Mouse (Mus musculus) hindbrain, embryonic 12.5 days (tissue): Measurements from ENCODE around the gene Txndc11. TPM values are rescaled to one million over a fixed set of nuclear protein-coding genes. Genes with fewer than 3 reads are reported as not detected.
"Not testable (repeated sequence)": the region's sequence is repeated elsewhere in the genome, so short reads cannot be mapped to it uniquely, and the experiment has no call there.

Experiments
- ATAC-seq: fragments of 200-750 bp; cut with Nextera tagmentation; 2 replicates; pipeline ENCODE4 v1.8.0; 2017; ENCODE audit warnings: moderate TSS enrichment; ENCODE audit not compliant: low FRiP score
- H3K27ac ChIP-seq: fragments of 300-500 bp; sonication (generic); 2 replicates; pipeline ENCODE4 v1.5.1; 2016; ENCODE audit warnings: mild to moderate bottlenecking
- H3K27me3 ChIP-seq: fragments of 300-500 bp; sonication (generic); 2 replicates; pipeline ENCODE4 v1.6.1; 2016; ENCODE audit warnings: mild to moderate bottlenecking
- H3K36me3 ChIP-seq: fragments of 300-500 bp; sonication (generic); 2 replicates; pipeline ENCODE4 v1.6.1; 2016; ENCODE audit warnings: mild to moderate bottlenecking
- H3K4me1 ChIP-seq: fragments of 300-500 bp; sonication (generic); 2 replicates; pipeline ENCODE4 v1.6.1; 2016
- H3K4me2 ChIP-seq: fragments of 300-500 bp; sonication (generic); replicated peaks from 2 replicates; pipeline ENCODE4 v1.6.1; 2016; ENCODE audit warnings: mild to moderate bottlenecking
- H3K4me3 ChIP-seq: fragments of 300-500 bp; sonication (generic); 2 replicates; pipeline ENCODE4 v1.5.1; 2016; ENCODE audit warnings: mild to moderate bottlenecking
- H3K9ac ChIP-seq: fragments of 300-500 bp; sonication (generic); 2 replicates; pipeline ENCODE4 v1.6.1; 2016; ENCODE audit warnings: mild to moderate bottlenecking, moderate library complexity
- H3K9me3 ChIP-seq: fragments of 300-500 bp; sonication (generic); replicated peaks from 2 replicates; pipeline ENCODE4 v1.6.1; 2016; ENCODE audit warnings: mild to moderate bottlenecking
- WGBS: fragments of 180-500 bp; shearing (Covaris S2); methylation state at CpG from one replicate; pipeline ENCODE4 v1.1.7; 2016; 5-methylcytosine and 5-hydroxymethylcytosine counted together
- polyA plus RNA-seq: library from polyadenylated mRNA; unstranded; fragments of >200 nt; fragmentation: Nextera tagmentation; extraction: Ambion mirVana; gene quantifications from 2 replicates; pipeline ENCODE4 v1.2.1, GENCODE M21; 2016

The Txndc11 gene
- polyA plus RNA-seq, 1 experiment from 2014 or later: 34.6 TPM

DNA sequence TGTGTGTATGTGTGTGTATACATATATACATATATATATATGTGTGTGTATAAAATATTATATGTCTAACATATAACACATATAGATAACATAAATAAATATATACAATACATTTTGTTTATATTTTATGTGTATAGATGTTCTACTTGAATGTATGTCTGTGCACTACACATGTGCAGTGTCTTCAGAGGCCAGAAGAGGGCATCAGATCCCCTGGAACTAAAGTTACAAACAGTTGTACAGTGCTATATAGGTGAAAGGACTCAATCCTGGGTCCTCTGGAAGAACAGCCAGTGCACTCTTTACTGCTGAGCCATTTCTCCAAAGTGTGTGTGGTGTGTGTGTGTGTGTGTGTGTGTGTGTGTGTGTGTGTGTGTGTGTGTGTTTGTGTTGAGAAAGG lies 20.1 kb upstream of the Txndc11 start:
- H3K27me3 ChIP-seq: no peaks in the 10 kb centered on the region
- H3K4me1 ChIP-seq: no peaks in the 10 kb centered on the region
- peaks cover 64% of the 10 kb centered on the region for H3K36me3 ChIP-seq
- H3K27ac ChIP-seq: no peak overlapping the region
- H3K4me3 ChIP-seq: no peak overlapping the region
- no peak overlapping the region for H3K4me2 ChIP-seq
- no peaks in the 10 kb centered on the region for H3K9me3 ChIP-seq
- no peak for ATAC-seq
- no peak overlapping the region for H3K9ac ChIP-seq

DNA sequence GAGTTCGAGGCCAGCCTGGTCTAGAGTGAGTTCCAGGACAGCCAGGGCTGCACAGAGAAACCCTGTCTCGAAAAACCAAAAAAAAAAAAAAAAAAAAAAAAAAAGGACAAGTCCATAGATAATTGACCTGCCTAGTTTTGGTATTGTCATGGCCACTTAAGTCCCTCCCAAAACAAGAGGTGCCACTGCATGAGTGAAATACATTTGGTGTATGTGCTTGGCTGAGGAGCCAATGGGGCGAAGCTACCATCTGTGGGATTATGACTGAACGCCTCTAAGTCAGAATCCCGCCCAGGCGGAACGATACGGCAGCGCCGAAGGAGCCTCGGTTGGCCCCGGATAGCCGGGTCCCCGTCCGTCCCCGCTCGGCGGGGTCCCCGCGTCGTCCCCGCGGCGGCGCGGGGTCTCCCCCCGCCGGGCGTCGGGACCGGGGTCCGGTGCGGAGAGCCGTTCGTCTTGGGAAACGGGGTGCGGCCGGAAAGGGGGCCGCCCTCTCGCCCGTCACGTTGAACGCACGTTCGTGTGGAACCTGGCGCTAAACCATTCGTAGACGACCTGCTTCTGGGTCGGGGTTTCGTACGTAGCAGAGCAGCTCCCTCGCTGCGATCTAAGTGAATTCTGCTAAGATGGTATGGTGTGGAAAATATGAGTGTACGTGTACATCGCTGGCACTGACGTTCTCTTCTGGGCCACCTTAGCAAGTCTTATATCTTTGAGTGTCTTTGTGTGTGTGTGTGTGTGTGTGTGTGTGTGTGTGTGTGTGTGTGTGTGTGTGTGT lies 9.4 kb upstream of the Txndc11 start:
- peaks cover 63% of the 10 kb centered on the region for H3K36me3 ChIP-seq
- H3K4me3 ChIP-seq, ATAC-seq, H3K4me2 ChIP-seq, H3K27me3 ChIP-seq, H3K4me1 ChIP-seq, H3K27ac ChIP-seq, H3K9me3 ChIP-seq, H3K9ac ChIP-seq: not testable (repeated sequence)
- 18% methylated on average over 56 of the region's 56 CpGs for WGBS

DNA sequence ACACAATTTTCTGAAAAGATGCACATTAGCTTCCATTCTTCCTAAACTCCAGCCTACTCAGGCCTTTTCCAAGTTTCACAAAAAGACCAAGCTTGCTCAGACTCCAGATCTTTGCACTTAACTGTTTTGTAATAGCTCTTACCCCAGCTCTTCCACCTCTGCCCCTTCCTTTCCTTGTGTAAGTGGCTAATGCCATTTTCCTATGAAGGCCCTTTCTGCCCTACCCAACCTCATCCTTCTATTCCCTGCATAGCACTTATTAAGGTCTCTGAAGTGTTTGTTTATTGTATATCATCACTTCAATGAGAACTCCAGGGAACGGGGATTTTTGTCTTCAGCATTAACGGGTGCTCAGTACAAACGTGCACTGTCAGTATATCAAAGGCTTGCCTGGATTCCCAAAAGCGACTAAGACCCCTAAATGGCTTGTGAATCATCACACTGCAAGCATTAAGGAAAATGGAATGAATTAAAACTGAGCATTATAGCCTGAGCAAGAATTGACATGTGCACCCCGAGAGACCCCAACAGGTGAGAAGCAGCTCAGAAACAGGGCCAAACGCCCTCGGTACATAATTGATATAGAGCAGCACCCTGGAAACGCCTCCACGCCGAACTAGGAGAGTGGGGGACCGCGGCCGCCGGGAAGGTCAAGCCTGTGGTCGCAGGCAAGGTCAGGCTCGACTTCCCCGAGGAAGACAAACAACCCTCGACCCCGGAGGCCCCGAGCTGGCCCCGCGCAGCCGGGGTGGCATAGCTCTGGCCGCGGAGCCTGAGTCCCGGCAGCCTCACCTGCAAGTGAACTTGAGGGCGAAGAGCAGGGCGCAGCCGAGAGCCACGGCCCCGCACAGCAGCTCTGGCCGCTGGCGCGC lies 738 bp downstream of the Txndc11 start:
- H3K9ac ChIP-seq: peak overlapping the region; percentile 92
- ATAC-seq: no peak; the same call in 1 of the 2 replicates
- H3K36me3 ChIP-seq: peaks cover 18% of the 10 kb centered on the region
- under 1% methylated on average over 28 of the region's 34 CpGs for WGBS
- H3K4me1 ChIP-seq: peaks cover 29% of the 10 kb centered on the region
- peak overlapping the region; percentile 76 for H3K4me2 ChIP-seq
- H3K4me3 ChIP-seq: peak overlapping the region; percentile 87
- no peaks in the 10 kb centered on the region for H3K27me3 ChIP-seq
- H3K27ac ChIP-seq: peak overlapping the region; percentile 89
- H3K9me3 ChIP-seq: no peaks in the 10 kb centered on the region

DNA sequence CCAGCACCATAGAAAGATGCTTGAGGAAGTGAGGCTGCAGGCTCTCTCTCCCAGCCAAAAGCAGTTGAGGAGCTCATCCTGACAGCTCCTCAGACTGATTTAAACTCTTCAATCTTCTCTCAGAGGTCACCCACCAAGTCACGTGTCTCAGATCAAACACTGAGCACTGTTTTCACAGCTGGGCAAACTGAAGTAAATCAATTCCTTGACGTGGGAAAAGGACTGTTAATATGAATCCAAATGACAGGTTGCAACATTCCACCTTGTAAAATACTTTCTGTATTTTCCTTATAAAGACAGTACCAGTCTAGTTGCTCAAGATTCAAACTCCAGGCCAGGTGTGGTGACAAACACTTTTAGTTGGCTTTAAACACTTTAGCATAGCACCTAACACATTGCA lies 1.6 kb downstream of the Txndc11 start:
- Histone ChIP-seq H3K4me1 (peaks cover 29% of the 10 kb centered on the region), H3K9ac (no peak overlapping the region; the same call in 1 of the 2 replicates), H3K27ac (no peak overlapping the region), H3K9me3 (no peaks in the 10 kb centered on the region), H3K4me3 (peak overlapping the region; percentile 87), H3K36me3 (peaks cover 21% of the 10 kb centered on the region), H3K27me3 (no peaks in the 10 kb centered on the region), H3K4me2 (peak overlapping the region; percentile 76)
- 26% methylated on average over 2 of the region's 2 CpGs for WGBS
- ATAC-seq: no peak

DNA sequence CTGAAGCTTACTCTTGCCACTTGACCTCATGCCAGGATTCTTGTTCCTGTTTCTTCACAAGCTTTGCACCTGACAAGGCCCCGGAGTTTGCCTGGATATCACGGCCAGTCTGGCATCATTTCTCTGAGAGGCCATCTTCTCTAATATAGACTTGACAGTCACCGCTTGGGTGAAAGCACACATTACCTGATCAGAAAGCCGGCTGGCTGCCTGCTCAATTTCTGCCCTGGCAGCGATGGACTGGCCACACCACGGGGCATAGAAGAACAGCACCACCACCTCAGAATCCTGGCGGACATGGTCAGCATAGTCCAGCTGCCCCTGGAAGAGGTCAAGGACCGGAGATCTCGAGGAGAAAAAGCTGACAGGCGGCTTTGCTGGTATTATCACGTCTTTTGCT lies 6.1 kb downstream of the Txndc11 start:
- no peak for ATAC-seq

DNA sequence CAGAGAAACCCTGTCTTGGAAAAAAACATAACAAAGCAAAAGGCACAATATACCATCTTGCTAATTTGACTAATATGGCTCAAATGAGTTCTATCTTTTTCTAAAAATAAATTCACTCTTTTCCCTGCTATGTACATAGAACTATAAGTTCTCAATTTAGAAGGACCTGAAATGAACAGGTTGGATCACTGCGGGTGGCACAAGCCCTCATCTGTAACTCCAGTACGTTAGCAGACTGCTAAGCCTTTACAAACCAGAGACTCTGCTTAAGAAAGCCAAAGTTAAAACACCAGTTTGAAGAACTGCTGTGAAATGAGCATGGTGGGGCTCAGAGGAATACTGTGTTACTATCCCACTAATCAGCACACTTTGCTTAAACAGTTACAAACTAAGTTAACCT lies 9.1 kb downstream of the Txndc11 start:
- no peak overlapping the region for H3K27ac ChIP-seq
- no peaks in the 10 kb centered on the region for H3K4me1 ChIP-seq
- no peak overlapping the region for H3K4me2 ChIP-seq
- H3K36me3 ChIP-seq: peaks cover 37% of the 10 kb centered on the region
- no peaks in the 10 kb centered on the region for H3K9me3 ChIP-seq
- no peak overlapping the region for H3K4me3 ChIP-seq
- no peak for ATAC-seq
- 91% methylated on average over 2 of the region's 2 CpGs for WGBS
- no peaks in the 10 kb centered on the region for H3K27me3 ChIP-seq
- H3K9ac ChIP-seq: no peak overlapping the region

More for the DNA sequence above, 6.1 kb downstream of the Txndc11 start:
- no peaks in the 10 kb centered on the region for H3K9me3 ChIP-seq
- H3K36me3 ChIP-seq: peaks cover 28% of the 10 kb centered on the region
- H3K4me3 ChIP-seq: no peak overlapping the region
- H3K27me3 ChIP-seq: no peaks in the 10 kb centered on the region
- no peak overlapping the region for H3K27ac ChIP-seq
- WGBS: 93% methylated on average over 11 of the region's 11 CpGs
- H3K9ac ChIP-seq: no peak overlapping the region
- H3K4me1 ChIP-seq: peaks cover 16% of the 10 kb centered on the region
- no peak overlapping the region for H3K4me2 ChIP-seq

DNA sequence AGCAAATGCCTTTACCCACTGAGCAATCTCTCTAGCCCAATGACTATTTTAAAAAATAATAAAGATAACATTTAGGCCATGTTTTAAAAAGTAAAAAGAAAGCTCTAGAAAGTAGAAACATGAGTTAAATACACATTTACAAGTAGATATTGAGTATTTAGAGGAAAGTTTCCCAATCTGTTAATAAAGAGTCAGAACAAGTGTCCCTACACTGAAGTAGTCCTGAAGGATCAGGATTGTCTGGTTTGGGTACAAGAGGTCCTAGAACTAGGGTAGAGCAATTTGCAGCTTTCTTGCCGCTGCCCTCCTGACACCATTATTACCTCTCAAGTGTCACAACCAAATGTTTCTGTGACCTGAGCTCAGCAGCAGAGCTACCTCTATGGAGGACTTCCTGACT lies 10.3 kb downstream of the Txndc11 start:
- no peak overlapping the region for H3K27ac ChIP-seq
- no peaks in the 10 kb centered on the region for H3K27me3 ChIP-seq
- 87% methylated on average over 1 of the region's 1 CpGs for WGBS
- H3K4me3 ChIP-seq: no peak overlapping the region
- ATAC-seq: no peak
- H3K9ac ChIP-seq: no peak overlapping the region
- H3K9me3 ChIP-seq: no peaks in the 10 kb centered on the region
- H3K4me2 ChIP-seq: no peak overlapping the region
- H3K36me3 ChIP-seq: peaks cover 48% of the 10 kb centered on the region
- no peaks in the 10 kb centered on the region for H3K4me1 ChIP-seq

DNA sequence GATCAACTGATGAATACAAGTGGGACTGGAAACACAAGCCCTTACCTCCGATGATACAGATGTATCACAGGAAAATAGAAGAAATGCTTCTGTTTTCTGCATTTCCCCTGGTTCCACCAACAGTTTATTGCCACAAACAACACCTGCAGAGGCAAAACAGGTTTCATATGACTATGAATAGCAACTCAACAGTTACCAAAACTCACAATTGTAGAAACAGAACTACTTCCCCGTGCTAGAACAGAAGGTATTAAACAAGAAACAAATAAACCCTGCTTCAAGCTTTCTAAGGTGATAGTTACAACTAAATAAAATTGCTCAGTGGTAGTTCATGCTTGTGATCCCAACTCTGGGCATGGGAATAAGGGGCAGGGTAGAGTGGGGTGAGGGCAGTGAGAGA lies 11.8 kb downstream of the Txndc11 start:
- 93% methylated on average over 2 of the region's 2 CpGs for WGBS
- no peak for ATAC-seq
- H3K36me3 ChIP-seq: peaks cover 47% of the 10 kb centered on the region

DNA sequence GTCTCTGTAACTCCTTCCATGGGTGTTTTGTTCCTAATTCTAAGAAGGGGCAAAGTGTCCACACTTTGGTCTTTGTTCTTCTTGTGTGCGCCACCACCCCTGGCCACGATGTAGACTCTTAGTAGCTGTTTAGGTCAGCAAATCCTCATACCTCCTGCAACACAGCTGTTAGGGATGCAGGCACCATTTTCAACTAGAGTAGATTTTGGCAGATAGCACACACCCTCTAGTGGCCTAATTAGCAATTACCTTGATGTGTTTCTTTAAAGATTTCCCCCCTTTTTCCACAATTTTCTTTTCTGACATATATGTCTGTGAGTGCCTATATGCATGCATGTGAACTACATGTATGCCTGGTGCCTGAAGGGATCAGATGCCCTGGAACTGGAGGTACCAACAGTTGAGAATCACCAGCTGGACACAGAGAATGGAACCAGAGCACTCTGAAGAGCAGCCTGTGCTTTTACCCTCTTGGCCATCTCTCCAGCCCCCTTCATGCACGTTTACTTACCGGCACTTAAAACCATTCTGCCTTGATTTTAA lies 25.2 kb downstream of the Txndc11 start:
- Histone ChIP-seq H3K36me3 (peaks cover 9% of the 10 kb centered on the region; the same call in 1 of the 2 replicates), H3K4me3 (no peak overlapping the region), H3K27me3 (no peaks in the 10 kb centered on the region), H3K9me3 (no peaks in the 10 kb centered on the region), H3K9ac (no peak overlapping the region), H3K4me1 (no peaks in the 10 kb centered on the region), H3K27ac (no peak overlapping the region), H3K4me2 (no peak overlapping the region)
- no peak for ATAC-seq
- 82% methylated on average over 4 of the region's 4 CpGs for WGBS

More for the DNA sequence above, 11.8 kb downstream of the Txndc11 start:
- no peak overlapping the region for H3K4me2 ChIP-seq
- H3K27me3 ChIP-seq: no peaks in the 10 kb centered on the region
- H3K9me3 ChIP-seq: no peaks in the 10 kb centered on the region
- H3K9ac ChIP-seq: no peak overlapping the region
- H3K4me1 ChIP-seq: no peaks in the 10 kb centered on the region
- H3K4me3 ChIP-seq: no peak overlapping the region
- H3K27ac ChIP-seq: no peak overlapping the region

DNA sequence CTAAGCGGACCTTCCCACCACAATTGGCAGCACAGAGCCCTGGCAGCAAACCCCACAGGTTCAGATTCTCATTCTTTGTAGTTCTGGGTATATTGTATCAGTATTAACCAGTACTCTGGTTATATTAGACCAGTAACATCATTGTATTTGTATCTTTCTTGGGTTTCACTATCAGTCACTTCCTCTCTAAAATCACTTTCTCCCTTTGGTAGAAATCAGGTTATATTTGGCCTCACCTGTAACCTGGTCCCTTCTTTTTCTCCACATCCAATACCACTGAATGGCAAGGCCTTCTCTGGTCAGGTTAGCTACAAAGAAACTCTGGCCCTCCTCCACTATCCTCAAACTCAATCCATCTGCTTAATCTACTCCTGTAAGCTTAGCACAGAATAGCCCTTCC lies 29.5 kb downstream of the Txndc11 start:
- H3K27me3 ChIP-seq: no peaks in the 10 kb centered on the region
- ATAC-seq: no peak
- no peaks in the 10 kb centered on the region for H3K9me3 ChIP-seq
- WGBS: 87% methylated on average over 1 of the region's 1 CpGs
- no peaks in the 10 kb centered on the region for H3K4me1 ChIP-seq
- no peak overlapping the region for H3K4me2 ChIP-seq
- H3K9ac ChIP-seq: no peak overlapping the region
- no peak overlapping the region for H3K27ac ChIP-seq
- peaks cover 17% of the 10 kb centered on the region; the same call in 1 of the 2 replicates for H3K36me3 ChIP-seq
- H3K4me3 ChIP-seq: no peak overlapping the region

DNA sequence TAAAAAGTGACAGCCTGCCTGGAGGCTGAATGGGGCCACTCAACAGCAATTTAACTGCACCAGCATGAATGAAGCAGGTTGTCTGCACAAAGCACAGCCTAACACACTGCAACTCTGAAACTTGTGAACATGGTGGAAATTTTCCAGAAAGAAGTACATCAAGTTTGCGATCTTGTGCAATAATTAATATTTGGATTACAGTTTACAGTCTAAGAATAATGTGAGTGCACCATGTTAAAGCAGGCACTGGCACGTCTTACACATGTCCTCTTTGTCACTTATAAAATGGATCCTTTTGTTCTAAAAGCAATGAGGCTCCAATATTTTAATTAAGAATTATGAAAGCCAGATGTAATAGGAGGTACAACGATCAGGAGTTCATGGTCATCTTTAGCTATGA lies 37.1 kb downstream of the Txndc11 start:
- Histone ChIP-seq H3K27ac (no peak overlapping the region), H3K4me3 (no peak overlapping the region), H3K36me3 (0 out of 2 replicates have a peak, but pooled peaks cover 8% of the 10 kb centered on the region), H3K4me2 (no peak overlapping the region), H3K9me3 (no peaks in the 10 kb centered on the region), H3K9ac (no peak overlapping the region), H3K27me3 (no peaks in the 10 kb centered on the region), H3K4me1 (no peaks in the 10 kb centered on the region)
- 90% methylated on average over 3 of the region's 3 CpGs for WGBS
- ATAC-seq: no peak

DNA sequence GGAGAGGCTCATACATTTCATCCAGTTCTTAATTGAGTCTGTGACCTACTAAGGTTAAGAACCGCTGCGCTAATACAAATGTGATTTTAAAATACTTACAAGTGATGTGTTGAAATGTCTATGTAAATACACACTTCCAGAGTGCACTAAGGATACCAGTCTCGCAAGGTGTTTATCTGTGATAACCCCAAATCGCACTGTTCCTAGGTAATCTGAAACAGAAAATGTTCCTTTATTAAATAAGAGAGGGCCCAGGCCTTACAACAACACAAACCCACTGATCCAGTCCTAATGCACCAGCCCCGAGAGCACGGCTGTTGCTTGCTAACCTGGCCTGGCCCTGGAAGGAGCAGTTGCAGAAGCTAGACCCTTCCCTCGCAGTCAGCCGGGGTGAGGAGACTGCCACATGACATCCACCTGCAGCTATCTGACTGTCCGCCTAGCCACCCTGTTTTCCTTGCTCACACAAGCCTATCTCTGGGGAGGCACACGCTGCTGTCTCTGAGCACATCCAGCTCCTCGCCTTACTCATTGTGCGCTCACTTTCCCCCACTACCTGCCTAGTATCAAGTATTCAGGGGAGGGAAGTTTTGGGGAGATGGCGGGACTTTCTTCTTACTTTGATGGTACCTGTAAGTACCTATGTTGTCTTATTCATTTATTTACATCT lies 40.6 kb downstream of the Txndc11 start:
- Histone ChIP-seq H3K27ac (no peak overlapping the region), H3K4me2 (no peak overlapping the region), H3K9me3 (no peaks in the 10 kb centered on the region), H3K27me3 (no peaks in the 10 kb centered on the region), H3K4me1 (no peaks in the 10 kb centered on the region), H3K9ac (no peak overlapping the region), H3K36me3 (peaks cover 28% of the 10 kb centered on the region), H3K4me3 (no peak overlapping the region)
- 92% methylated on average over 13 of the region's 13 CpGs for WGBS
- ATAC-seq: no peak
